Mouse (Mus musculus) right cerebral cortex, adult 2 months (tissue): ENCODE data around the gene Gm28729.
A peak's percentile ranks its signal among the peaks of the same experiment; 100 is the strongest.

Experiments used
- DNase-seq, 2 experiments: peaks; one replicate each; pipeline ENCODE4 v3.0.0; 2021 to 2022; ENCODE audit warnings: low spot score in 2 of 2

Gm28729 gene

GRCm38 (mm10) chr9:96463708-96464107, 61.4 kb downstream of the Gm28729 start:
- DNase-seq, result no peak

DNA sequence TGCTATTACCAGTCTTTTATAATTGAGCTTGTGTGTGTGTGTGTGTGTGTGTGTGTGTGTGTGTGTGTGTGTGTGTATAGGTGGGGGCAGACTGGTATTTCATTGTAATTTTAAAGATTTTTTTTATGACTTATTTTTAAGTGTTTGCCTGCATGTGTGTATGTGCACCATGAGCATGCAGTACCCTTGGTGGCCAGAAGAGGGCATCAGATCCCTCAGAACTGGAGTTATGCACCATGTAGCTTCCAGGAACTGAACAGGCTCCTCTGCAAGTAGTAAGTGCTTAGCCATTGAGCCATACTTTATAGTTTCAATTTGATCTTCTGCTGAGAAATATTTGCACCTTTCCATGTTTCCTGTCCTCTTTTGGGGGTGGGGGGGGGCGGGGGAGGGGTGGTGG, 63.5 kb downstream of the Gm28729 start:
- no peak for DNase-seq

DNA sequence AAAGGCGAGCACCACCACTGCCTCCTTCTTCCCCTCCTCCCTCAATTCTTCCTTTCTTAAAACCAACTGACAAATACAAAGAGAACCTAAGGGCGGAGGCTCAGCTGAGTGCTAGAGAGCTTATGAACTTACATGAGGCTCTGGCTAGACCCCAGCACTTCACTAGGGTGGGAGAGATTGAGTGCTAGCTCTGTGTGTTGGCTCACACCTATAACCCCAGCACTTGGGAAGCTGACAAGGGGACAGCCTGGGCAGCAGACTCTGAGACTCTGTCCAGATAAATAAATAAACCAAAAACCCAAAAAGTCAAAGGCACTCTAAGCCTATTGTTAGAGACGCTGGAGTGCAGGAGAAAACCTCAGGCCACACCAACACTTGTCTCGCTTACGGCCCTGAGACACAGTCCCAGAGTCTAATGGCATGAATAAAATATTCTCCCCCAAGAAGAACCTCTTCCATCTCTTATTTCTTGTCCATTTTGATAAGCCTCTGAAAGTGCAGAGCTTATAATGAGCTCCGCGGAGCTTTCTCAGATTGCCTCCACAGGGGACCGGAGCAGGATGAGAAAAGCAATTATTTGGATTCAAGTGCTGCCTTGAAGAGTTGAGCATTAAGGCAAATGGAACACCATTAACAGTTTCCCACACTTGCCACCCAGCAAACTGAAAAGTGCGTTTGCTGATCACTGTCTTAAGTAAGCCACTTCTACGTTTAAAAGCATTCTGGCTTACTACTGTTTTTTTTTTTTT, 64.8 kb downstream of the Gm28729 start:
- DNase-seq, result no peak

DNA sequence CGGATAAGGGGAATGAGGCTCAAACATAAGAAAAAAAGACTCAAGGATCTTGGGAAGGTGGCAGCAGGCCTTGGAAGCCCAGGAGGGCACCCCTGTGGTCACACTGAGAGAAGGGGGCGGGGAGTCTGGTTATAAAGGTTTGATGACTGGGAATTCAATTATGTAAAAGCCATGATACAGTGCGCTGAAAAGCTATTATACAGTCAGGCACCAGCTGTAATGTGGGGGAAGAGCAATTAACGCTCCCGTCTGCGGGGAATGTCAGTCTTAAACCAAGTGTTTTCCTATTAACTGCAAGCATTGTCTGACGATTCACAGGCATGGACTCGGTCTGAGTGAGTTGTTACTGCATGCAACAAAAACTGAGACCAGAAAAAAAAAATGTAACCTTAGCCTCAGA, 69.4 kb downstream of the Gm28729 start:
- no peak for DNase-seq

- DNase-seq, result no peak
Observed at GRCm38 (mm10) chr9:96452956-96453355, 72.1 kb downstream of the Gm28729 start.

DNA sequence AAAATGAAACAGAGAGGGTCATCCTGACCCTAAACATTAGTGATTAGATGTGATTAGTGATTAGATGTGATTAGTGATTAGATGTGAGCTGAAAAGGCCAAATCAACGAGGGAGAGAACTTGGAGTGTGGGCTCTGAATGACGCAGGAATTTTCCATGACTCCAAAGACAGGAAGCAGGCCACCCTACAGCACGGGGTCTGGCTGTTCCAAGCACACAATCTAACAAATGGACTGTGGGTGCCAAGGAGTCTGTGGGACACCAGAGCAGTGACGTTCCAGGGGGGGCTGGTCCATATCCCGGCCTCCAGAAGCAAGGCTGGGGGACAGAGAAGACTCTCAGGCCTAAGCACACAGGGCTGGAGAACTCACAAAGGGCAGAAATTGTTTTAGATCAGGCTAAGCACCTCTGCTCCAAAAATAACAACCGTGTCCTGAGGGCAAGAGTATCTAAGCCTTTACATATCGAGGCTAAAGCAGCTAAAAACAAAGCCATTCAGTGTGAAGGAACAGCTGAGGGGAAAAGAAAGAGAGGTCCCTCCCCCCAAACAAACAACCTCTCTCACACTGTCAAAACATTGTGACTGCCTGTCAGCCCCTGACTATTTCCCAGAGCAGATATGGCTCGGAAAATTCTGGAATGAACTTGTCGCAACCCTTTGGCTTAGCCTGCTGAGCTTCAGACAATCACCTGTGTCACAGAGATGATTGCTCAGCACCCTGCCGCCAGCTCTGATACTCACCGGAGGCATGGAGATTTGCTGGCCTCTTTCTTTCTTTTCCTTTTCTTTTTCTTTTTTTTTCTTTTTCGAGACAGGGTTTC, 74.0 kb downstream of the Gm28729 start:
- DNase-seq, result no peak

- DNase-seq, result no peak
Observed at GRCm38 (mm10) chr9:96449514-96449913, 75.5 kb downstream of the Gm28729 start.

DNA sequence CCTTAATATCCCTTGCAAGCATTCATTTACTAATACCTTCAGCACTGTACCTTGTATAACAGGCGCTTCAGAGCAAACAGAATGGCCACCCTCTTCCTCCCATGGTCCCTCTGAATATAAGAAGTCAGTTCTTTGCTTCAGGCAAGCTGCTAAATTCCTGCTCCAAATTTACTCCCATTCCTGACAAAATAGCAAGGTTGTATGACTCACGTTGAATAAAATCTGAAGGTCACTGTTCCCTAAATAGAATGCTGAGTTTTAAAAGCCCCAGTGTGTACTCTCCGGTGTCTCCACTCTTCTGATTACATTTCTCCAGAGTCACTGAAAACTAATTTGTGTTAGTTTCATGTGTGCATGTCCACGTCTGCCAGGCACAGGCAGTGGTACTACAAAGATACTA, 79.7 kb downstream of the Gm28729 start:
- DNase-seq, result no peak

- DNase-seq, result no peak
Observed at GRCm38 (mm10) chr9:96442081-96442480, 83.0 kb downstream of the Gm28729 start.

DNA sequence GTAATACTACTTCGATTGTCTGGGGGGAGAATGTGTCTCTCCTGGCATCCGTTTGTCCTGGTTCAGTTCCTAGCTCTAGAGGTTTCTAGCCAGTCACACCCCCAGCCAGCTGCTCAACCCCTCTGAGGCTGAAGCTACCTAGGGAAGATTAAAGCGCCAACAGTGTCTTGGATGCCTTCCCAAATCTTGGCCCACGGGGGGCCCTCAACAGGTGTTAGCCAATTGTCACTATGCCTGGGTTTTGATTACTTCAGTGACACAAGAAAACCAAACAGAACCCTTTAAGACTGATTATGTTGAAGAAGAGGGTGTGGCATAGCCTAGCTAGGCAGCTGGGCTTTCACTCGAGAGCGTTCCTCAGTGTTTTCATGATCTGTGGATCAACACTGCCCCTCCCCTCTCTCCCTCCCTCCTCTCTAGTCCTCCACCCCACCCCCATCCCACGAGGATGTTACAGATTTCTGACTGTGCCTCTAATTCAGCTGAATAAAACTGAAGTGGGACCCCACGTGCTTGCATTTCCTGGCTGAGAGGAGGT, 86.7 kb downstream of the Gm28729 start:
- peak in 1 of 2 experiments; percentile 22 for DNase-seq

DNA sequence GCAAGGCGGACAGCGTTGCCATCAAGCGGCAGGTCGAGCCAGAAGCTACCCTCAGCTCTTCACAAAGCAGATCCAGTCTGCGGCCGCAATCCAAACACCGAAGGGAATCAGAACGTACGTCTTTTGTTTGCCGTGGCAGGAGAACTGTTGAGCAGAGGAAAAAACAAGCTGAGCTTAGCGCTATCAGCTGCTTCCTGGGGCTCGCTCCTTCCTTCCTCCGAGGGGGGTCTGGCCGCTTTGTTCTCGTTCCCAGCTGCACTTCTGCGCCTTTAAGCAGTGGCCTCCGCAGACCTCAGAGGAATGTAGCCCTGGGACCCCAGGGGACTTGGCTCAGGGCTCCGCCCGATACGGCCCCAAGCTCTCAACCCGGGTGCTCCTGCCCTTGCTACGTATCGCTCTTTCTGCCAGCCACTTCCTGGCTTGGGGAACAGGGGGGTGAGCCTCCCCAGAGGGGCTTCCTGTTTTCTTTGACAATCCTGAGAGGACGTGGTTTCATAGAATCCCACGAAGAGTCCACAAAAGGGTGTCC, 87.2 kb downstream of the Gm28729 start:
- peak; percentile 12 to 20 for DNase-seq

DNA sequence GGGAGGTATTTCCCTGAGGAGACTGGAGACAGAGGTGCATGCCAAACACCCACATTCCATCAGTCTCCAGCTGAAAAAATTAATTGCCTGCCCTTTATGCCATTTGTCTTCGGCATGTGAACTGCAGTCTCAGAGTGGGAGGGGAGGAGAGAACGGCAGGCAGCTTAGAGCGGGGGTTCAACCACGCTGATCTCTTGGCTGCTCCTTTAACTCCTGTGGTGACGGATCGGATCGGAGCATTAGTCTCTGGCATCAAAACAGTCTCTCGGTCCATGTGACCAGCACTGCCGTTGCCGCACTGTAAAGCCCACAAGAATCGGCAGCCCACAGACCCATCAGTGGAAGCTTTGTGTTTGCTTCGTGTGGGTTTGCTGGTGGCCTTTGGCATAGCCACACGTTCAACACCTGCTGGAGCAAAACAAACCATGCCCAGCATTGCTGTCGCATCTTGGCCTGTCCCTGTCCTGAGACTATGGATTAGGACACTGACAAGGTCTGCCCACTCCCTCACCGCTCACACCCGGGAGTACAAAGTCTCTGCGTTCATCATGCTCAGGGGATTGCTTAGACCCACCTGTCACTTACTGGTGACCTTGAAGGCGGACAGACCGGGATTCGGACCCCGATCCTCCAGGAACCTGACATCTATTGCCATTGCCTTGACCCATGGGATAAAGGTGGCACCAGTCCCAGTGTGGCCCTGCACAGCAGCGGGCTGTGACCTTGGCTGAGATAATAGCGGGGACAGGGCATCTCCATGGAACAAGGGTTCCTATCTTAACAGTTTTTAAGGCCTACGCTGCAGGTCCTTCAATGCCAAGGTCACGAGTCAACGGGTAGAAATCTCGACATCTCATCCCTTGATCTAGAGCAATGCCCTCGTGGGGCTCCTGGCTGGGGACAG, 87.9 kb downstream of the Gm28729 start:
- no peak for DNase-seq
